Mouse (Mus musculus) kidney, postnatal 36 days (tissue): ENCODE data around the gene Mycbp.

Experiments
- DNase-seq, 2 experiments: peaks; one replicate each; pipeline ENCODE4 v3.0.0; 2021 to 2022; ENCODE audit warnings: mixed read lengths in 2 of 2

Gene Mycbp

DNA sequence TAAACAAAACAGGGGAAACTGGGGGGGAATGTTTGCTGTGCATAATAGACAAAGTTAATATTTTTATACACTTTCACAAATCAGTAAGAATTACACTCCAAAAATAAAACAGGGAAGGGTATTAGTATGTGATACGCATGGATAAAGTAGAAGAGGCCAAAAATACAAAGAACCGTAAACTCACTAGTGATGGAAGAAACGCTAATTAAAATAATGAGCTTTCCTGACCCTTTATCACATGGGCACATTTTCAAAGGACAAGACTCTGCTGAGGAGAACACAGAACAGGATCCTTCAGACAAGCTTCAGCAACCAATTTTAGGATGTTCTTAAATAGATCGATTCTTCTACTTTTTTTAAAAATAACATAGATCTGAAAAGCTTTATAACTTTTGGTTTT is 42.1 kb downstream of the Mycbp start:
- no peak for DNase-seq

DNA sequence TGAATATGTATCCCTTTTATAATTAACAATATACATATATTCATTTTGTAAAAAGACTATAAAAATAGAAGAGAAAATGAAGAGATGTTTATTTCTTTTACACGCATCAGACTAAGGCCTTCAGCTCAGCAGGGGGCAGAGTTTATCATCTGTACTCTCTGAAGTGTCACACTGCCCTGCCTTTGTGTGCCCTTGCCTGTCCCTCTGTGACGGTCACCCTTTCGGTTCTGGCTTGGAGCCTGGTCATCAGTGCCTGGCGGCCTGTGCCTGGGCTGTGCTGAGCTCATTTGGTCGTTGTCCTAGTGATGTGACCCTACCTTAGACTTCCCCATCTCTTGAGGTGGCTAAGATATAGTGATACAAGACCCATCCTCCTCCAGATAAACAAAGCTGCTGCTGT is 42.5 kb downstream of the Mycbp start:
- DNase-seq, result no peak

DNA sequence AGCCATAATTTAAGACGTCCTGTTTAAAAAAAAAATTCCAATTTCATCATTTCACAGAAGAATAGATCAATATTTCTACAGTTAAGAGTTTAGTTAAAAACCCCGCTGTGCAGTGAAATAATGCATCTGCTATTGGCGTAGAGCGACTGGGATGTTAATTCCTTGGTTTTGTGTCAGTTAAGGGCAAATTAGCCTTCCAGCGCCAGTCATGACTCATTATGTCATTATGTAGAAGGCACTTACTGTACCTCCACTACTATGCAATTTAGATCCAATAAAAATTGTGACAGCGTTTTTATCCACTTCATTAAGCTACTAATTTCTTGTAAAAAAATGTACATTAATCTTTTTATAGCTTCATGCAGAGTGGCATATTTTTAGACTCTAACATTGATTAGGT is 44.3 kb downstream of the Mycbp start:
- DNase-seq, result no peak

DNA sequence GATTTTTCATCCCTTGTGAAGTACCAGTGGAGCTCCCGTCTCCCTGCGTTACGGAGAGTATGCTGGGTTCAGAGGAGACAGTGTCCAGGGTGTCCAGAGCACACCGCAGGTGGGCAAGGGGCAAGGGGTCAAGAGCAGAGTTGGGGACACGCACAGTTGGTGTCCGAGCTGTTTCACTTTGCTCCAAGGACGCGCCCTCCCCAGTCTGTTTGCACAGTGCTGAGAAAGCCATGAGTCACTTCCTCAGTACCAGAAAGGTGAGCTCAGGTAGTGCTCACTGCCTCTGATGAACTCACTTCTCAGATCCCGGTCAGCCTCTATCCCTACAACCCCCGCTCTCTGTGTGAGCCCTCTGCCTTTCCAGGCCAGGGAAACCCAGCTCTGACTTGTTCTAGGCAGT is 45.0 kb downstream of the Mycbp start:
- no peak for DNase-seq

DNA sequence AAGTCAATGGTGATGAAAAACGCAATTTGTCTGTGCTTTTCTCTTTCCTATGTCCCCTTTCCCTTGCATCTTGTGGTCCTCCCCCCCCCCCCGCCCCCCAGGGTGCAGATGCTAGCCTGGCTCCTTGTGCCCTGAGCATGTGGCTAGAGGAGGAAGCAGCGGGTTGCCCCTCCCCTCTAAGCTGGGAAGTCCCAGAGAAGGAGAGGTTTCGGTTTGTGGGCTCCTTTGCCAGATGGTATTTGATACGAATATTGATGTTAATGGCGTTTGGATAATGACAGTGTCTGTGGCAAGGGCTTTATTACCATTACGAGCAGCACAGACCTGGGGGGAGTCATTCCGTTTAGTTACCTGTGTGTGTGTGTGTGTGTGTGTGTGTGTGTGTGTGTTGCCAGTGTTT is 47.4 kb downstream of the Mycbp start:
- DNase-seq, result no peak

DNA sequence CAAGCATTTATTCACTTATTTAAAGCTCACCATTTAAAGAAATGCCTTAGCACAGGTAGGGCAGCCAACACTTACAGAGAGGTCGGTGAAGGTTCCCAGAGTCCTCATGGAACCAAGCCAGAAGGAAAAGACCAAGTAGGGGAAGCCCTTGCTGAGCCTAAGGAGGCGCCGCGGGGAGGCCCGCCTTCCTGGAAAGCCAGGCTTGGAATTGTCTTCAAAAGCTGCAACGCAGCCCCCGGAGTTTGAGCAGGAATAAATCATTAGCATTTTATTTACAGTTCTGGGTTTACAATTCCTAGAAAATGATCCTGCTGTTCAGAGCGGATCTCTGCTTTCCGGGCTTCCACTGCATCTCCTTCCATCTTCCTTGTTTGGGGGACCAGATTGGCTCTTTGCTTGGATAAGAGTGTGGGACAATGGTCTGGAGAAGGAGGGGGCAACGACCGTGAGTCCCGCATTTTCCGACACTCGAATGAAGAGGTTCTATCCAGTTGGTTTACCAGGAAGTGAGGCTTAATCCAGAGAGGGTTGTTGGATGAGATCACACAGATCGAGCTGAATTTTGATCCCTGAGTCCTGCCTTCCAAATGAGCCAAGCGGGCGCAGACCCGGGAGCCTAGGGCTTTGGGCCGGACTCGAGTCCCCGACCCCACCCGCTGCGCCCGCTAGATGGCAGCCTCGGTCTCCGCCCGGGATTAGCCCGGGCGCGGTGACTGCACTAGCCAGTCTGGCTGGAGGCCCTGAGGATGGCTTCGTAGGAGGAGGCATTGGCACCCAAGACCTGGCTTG is 52.3 kb downstream of the Mycbp start:
- peak; percentile 63 to 89 for DNase-seq

DNA sequence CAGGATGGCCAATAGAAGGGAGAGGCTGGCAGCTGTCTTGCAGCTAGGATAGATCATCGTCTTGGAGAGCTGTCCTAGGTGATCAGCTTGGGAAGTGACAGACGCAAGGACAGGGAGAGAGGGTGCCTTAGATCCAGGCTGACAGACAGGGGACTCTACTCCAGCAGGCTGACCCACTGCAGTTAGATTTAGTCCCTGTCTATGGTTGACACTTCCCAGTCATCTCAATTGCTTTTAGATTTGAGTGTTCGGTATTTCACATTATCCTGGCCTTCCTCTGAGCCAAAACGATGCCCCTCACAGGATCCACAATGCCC is 52.8 kb downstream of the Mycbp start:
- DNase-seq, result no peak

DNA sequence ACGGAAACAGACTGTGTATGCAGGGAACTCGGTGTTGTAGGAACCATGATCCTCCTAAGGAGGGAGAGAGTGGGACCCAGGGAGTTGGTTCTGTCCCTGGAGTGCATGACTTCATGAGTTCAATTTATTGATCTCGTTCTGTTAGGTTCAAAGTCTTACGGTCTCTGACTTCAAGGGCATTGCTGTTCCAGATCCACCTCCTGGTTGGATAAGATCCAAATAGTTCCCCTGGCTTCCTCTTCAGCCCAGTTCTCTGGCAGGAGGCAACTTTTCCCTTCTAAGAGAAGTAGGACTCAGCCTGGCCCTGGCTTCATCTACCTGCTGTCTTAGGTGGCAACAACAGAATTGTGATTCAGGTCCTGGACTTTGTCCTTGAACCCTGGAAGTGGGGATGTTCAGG is 53.3 kb downstream of the Mycbp start:
- DNase-seq, result no peak

DNA sequence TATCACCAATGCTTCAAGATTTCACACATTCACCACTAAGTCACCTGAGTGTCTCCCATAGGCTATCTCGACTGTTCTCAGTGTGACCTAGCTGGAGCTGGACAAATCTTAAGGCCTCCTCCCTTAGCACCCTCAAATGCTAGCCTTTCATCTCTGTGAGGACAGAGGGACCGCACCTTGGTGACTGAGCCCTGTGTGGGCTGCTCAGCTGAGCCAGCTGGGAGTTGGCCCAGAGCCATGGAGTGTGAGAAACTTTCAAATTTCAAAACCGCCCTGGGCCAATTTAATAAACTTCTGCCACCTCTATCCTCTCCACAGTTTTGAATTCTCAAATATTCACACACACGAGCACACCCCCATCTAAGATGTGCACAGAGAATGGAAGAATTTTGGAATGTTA is 56.3 kb downstream of the Mycbp start:
- DNase-seq, result peak in 1 of 2 experiments; percentile 9
